Mouse (Mus musculus): ENCODE results near the gene Creb5.

The Creb5 gene

DNA sequence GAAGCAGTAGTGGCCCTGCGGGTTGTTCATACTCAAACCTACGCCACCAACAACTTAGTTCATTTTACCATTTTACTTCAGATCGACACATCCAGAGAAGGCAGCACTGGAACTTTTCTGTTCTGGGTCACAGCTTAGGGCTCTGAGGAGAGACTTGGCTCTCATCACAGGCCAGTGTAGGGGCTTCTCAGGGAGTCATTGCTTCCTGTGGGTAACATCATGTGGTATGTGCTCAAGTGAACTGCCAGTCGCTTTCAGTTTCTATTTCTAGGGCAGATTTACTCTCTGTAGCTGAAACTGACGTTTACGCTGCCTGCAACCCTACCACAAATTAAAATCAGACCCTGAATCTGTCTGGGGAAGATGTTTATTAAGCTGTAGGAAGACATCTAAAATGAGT, 302.7 kb downstream of the Creb5 start:
- CTCF ChIA-PET: interaction anchor here (0.6 kb wide), 1 partner anchor 31 kb away, joined by 3 read pairs; no protein-coding TSS in a partner anchor

- CTCF ChIA-PET: no interaction called here
Observed at GRCm38 (mm10) chr6:53592230-53592629, 305.2 kb downstream of the Creb5 start.

- CTCF ChIA-PET: no interaction called here
Observed at GRCm38 (mm10) chr6:53593603-53594002, 306.5 kb downstream of the Creb5 start.

DNA sequence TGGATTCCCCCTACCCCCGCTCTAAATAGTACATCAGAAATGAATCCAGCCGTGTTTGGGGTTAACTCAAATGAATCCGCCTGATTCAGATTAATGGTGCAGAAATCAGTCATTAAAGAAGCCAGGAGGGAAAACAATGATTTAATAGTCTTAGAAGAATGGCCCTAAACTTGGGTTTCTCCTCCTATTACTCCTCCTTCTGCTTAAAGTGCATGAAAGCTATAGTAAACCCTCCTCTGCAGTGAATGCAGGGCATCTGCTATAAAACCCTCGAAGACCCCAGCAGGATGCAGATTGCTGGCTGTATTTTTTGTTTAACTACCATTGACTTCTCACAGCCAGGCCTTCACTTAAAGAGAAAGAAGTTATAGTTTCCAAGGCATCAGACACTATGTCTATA, 307.2 kb downstream of the Creb5 start:
- CTCF ChIA-PET: no interaction called here

DNA sequence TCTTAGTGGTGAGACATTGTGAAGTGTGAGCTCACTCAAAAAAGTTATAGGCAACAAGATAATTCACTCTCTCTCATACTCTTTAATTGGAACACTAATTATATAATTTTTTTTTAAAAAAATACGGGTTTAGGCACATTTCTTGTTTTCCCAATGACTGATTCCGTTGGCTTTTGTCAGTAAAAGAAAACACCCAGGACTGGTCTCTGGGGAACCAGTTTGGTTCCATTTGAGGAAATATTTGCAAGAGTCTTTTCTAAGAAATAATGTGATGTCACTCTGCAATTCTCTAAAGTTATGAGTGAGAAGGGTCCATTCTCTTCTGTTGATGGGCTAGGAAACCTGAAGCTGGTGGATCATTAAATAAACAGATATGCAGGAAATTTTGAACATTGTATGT, 309.3 kb downstream of the Creb5 start:
- CTCF ChIA-PET: no interaction called here

DNA sequence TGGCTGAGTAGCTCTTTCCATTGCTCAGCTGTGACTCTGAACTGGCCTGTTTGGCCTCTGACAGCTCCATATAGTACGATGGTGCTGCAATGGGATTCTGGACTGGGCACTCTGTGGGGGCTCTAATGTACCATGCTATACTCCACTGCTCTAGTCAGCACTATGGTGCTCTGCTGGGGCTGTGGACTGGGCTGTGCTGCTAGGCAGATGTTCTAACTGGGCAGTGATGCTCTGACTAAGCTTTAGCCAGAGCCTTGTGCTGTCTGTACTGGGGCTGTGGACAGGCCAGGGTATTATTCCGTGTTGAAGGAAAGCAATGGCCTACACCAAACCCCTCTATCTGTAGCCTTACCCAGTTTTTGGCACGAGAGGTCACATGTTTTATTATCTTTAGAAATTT, 316.0 kb downstream of the Creb5 start:
- CTCF ChIA-PET: no interaction called here

DNA sequence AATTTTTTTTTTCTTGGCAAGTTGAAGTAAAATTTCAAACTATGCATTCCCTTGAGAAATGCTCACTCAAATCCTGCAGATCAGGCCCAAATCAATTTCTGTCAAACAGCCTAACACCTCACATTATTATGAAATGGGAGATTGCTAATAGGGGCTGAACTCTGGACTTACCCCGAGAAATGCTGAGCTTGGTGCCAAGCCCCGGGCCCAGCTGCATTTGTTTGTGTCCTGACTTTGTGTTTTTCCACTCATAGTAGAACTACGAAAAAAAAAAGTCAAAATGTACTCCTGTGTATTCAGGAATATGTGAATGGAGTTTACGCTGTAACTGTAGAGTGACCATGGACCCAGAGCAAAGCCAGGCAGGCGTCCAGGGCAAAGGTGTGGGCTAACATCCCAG, 316.6 kb downstream of the Creb5 start:
- CTCF ChIA-PET: no interaction called here

DNA sequence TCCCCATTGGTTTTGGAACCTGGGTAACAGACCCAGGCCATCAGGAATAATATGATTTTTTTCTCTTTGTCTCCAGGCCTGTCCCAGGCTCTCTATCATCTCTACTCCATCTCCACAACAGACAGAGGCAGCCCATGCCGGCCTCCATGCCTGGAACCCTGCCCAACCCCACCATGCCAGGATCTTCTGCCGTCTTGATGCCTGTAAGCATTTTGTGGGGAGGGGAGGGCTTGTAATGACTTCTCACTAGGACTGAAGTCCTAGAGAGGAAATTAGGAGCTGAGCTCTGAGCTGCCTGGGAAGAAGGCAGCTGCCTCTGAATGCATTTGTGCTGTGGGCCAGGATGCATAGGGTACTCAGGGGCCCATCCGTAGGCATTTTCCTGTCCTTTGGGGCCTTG, 317.3 kb downstream of the Creb5 start:
- CTCF ChIA-PET: no interaction called here

- CTCF ChIA-PET: no interaction called here
Observed at GRCm38 (mm10) chr6:53605184-53605583, 318.1 kb downstream of the Creb5 start.

DNA sequence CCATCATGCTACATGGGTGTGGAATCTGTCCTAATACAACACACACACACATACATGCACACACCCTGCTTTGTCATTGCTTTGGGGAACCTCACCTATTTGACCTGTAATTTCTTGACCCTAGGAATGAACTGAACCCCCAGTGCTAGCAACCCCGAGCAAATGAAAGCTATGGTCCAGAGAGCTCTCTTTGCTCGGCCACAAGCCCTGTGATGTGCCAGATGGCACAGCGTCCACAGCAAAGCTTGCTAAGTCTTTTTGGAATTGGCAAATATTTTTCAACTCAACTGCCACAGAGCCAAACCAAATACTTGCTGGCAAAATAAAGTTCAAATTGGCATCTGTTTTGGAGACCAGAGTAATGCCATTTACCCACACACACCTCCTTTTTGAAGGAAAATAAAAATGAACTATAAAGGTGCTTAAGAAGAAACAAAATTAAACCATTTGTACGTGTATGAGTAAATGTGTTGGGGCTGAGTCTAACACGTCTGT, 324.4 kb downstream of the Creb5 start:
- CTCF ChIA-PET: interaction anchor here (0.5 kb wide), 1 partner anchor 38 kb away, joined by 3 read pairs; no protein-coding TSS in a partner anchor

DNA sequence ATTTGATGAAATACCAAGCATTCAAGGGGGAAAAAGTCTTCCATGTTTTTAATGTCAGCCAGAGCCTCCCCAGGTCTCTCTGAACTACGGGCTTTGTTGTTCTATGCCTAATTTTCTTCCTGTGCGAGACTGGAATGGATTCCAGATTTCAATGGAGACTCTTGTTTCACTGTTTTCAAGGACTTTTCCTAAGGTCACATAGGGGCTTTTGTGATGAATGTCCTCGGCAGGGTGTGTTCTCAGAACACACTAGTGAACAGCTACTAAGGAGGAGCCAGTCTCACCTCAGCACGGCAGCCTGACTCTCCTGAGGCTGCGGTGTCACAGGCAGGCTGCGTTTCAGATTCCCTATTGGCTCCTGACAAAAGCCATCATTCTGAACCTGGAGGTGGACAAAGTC, 325.6 kb downstream of the Creb5 start:
- CTCF ChIA-PET: no interaction called here

- CTCF ChIA-PET: no interaction called here
Observed at GRCm38 (mm10) chr6:53615440-53616211, 328.6 kb downstream of the Creb5 start.

- CTCF ChIA-PET: no interaction called here
Observed at GRCm38 (mm10) chr6:53618164-53618563, 331.1 kb downstream of the Creb5 start.

DNA sequence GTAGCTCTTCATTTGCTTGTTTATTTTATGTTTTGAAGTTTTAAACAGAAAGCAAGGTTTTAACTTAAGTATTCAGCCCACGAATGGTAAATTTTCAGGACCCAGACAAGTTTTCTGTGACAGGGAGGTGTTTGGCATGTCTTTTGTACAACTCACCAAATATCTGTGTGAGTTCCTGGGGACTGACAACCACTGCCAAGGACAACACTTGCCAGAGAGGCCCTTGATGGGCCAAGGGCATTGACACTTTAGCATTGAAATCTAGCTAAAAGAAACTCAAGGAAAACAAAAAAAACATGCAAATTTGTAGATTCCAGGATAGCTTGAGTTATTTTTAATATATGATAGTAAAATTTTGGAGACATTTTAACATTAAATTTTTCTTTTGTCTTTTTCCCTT, 332.6 kb downstream of the Creb5 start:
- CTCF ChIA-PET: no interaction called here

- CTCF ChIA-PET: no interaction called here
Observed at GRCm38 (mm10) chr6:53621295-53621694, 334.2 kb downstream of the Creb5 start.

GRCm38 (mm10) chr6:53624455-53625276, 337.6 kb downstream of the Creb5 start:
- CTCF ChIA-PET: no interaction called here

GRCm38 (mm10) chr6:53626044-53626443, 339.0 kb downstream of the Creb5 start:
- CTCF ChIA-PET: no interaction called here

DNA sequence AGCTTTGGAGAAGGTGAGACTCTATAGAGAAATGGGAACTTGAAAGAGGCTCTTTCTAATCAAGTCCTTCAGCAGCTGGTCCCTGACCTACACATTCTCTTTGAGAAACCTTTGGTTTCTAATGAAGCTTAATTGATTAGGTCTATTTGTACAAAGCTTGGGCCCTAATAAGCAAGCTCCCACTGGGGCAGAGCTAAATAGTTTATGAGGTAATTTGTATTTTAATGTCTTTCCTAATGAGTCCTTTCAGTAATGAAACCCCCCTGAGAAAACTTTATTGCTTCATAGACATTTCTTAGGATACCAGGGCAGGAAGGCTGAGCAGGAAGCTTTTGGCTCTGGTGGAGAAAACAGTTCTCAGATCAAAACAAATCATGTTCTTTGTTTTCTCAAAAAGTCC, 341.6 kb downstream of the Creb5 start:
- CTCF ChIA-PET: no interaction called here

GRCm38 (mm10) chr6:53635453-53635852, 348.4 kb downstream of the Creb5 start:
- CTCF ChIA-PET: no interaction called here

GRCm38 (mm10) chr6:53637356-53638351, 350.6 kb downstream of the Creb5 start:
- CTCF ChIA-PET: interaction anchor here (0.6 kb wide), 1 partner anchor 77 kb away, joined by 4 read pairs; no protein-coding TSS in a partner anchor
